Mouse (Mus musculus): Measurements from ENCODE around the gene Itpka. TPM values are rescaled to one million over a fixed set of nuclear protein-coding genes. Genes with fewer than 3 reads are reported as not detected.
A peak's percentile ranks its signal among the peaks of the same experiment; 100 is the strongest.

Itpka gene
- total RNA-seq, 2 experiments from 2014 or later, result 95.0 to 97.9 TPM

DNA sequence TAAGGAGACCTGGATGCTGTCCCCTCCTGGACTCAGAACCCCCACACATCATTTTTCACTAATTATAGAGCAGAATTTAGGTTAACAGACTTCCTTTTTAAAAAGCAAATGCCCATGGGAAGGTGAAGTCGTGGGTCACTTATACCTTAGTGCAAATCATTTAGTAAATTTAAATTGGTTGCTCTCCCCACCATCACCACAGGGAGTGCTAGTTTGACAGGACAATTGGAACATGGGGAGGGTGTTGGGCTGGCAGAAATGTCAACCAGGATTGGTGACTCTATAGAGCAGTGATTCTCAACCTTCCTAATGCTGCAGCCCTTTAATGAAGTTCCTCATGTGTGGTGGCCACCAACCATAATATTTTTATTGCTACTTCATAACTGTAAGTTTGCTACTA is 3.1 kb downstream of the Itpka start:
- DNase-seq (ENCODE audit: extremely low spot score in 1 of 2, low spot score in 2 of 2), result peak in 1 of 2 experiments; percentile 25
- intact Hi-C loops (cut with DNase I), result no loop called here

DNA sequence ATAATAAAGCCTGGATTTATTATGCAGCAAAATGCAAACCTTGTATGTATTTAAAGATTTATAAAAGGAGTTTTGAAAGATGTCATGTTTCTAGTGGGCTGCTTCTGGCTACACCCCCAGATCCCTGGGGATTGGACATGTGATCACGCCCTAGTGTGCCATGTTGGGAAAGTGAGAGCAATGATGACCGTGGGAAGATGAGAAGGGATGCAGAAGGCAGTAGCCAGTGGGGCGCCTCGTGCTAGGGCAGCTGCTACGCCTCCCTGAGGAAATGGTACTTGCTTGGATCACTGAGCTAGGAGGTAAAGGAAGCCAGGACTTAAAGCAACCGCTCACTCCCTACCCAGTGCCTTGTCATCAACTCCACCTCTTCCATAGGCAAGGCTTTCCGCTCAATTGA is 5.4 kb downstream of the Itpka start:
- intact Hi-C loops (cut with DNase I), result no loop called here
- DNase-seq (ENCODE audit: extremely low spot score in 1 of 2, low spot score in 2 of 2), result peak in 1 of 2 experiments; percentile 40

DNA sequence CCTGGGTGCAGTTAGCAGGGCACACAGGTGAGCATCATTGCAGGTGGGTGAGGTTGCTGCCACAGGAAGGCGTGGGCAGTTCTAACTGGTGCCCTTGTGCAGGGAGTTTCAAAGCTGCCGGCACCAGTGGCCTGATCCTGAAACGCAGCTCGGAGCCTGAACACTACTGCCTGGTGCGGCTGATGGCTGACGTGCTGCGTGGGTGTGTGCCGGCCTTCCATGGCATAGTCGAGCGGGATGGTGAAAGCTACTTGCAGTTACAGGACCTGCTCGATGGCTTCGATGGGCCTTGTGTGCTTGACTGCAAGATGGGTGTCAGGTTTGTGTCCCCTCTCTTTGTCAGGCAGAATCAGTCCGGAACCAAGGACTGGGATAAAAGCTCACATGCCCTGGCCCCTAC is 7.1 kb downstream of the Itpka start:
- peak in 1 of 2 experiments; percentile 24 for DNase-seq (ENCODE audit: extremely low spot score in 1 of 2, low spot score in 2 of 2)
- intact Hi-C loops (cut with DNase I), result no loop called here

- intact Hi-C loops (cut with DNase I), result no loop called here
- DNase-seq (ENCODE audit: extremely low spot score in 1 of 2, low spot score in 2 of 2), result no peak
These were observed 15.5 kb downstream of the Itpka start for GRCm38 (mm10) chr2:119757601-119758100.

GRCm38 (mm10) chr2:119758101-119758843 is 16.1 kb downstream of the Itpka start:
- no peak for DNase-seq (ENCODE audit: extremely low spot score in 1 of 2, low spot score in 2 of 2)
- intact Hi-C loops (cut with DNase I), result no loop called here

GRCm38 (mm10) chr2:119758844-119759835 is 17.0 kb downstream of the Itpka start:
- intact Hi-C loops (cut with DNase I), result no loop called here
- DNase-seq (ENCODE audit: extremely low spot score in 1 of 2, low spot score in 2 of 2), result no peak

DNA sequence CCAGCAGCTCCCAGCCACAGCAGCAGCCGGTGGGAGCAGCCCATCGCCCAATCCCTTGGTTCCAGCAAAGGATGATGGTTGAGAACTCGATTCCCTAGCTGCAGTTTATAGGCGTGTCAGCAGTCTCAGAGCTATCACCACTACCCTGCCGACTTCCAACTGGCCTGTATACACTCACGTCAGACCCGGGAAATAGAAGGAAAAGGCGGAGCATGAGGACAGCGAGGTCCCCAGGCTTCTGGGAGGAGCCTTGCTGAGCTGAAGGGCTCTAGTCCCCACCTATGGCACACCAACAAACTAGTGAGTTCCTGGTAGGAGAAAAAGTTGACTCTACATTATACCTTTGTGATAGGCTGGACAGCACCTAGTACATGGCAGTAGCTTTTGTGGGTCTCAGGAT is 18.1 kb downstream of the Itpka start, which contains the start of gene Ltk:
Ltk (minus strand) TSS at position 181 of the 400 bp plus-strand sequence.
- intact Hi-C loops (cut with DNase I), result no loop called here
- no peak for DNase-seq (ENCODE audit: extremely low spot score in 1 of 2, low spot score in 2 of 2)

DNA sequence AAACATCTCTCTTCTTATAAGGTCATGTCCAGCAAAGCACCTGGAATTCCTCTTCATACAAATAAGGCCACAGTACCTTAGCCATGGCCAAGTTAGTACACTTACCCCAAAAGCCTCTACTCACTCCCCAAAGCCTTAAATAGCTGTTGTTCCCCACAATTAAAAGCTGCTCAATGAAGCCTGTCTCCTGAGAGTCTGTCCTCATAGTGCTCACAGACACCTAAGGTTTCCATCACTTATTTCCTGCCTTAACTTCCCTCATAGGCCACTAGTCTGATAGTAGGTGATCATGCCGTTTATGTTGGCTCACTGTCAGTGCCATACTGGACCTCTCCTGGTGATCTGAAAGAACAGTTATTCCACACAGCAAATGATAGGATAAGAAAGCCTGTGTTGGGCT is 20.1 kb downstream of the Itpka start:
- intact Hi-C loops (cut with DNase I), result no loop called here
- DNase-seq (ENCODE audit: extremely low spot score in 1 of 2, low spot score in 2 of 2), result no peak

- DNase-seq (ENCODE audit: extremely low spot score in 1 of 2, low spot score in 2 of 2), result no peak
- intact Hi-C loops (cut with DNase I), result no loop called here
These were observed 21.8 kb downstream of the Itpka start for GRCm38 (mm10) chr2:119763924-119764323.

- DNase-seq (ENCODE audit: extremely low spot score in 1 of 2, low spot score in 2 of 2), result no peak
- intact Hi-C loops (cut with DNase I), result no loop called here
These were observed 25.1 kb downstream of the Itpka start for GRCm38 (mm10) chr2:119767246-119767645.

DNA sequence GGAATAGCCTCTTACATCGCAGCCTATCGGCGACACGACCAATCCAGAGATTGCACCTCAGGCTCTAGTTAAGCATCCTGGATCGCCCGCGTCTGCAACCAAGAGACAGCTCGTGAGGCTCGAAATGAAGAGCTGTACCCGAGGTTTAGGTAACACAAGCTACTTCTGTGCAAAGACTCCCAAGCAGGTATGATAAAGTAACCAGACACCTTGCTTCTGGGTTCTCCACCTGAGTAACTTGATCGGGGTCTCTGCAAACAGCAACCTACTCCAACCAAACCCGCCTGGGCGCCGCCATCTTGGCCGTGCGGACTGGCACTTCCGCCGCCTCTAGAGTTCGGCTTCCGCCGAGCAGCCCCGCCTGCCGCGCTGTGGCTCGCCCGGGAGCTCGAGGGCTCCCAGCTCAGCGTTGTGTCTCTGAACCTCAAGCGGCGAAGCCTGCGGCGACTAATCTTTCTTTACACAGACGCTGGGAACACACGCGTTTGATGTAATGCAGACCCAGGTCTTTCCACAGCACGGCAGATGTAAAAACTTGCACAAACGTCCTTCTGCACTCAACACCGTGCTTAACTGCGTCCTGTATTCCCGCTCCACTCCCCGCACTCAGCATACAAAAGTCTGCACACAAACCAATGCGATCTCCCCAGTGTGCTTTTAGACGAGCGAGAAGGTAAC is 45.2 kb downstream of the Itpka start, which contains the start of gene Rpap1:
Rpap1 (minus strand) TSS at position 332 of the 678 bp plus-strand sequence.
- intact Hi-C loops (cut with DNase I), result loop anchor here (10.0 kb wide), 1 partner anchor 147 kb away; no protein-coding TSS in a partner anchor
- DNase-seq (ENCODE audit: extremely low spot score in 1 of 2, low spot score in 2 of 2), result peak; percentile 82 to 89

DNA sequence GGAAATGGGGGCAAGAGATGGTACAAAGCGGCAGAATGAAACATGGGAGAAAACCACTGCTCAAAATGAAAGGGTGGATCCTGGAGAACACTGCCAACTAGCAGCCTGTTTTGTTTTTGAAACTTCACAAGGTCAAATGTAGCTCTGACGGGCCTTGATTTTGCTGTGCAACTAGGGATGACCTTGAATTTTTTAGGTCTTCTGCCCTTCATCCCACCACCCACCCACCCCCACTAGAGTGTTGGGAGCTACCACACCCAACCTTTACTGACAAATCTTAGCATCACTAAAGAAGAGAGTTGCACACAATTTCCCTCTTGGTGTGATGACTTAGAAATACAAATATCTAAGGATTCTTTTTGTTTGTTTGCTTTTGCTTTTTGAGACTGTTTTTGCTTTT is 47.9 kb downstream of the Itpka start:
- intact Hi-C loops (cut with DNase I), result loop anchor here (10.0 kb wide), 1 partner anchor 145 kb away; no protein-coding TSS in a partner anchor
- no peak for DNase-seq (ENCODE audit: extremely low spot score in 1 of 2, low spot score in 2 of 2)

DNA sequence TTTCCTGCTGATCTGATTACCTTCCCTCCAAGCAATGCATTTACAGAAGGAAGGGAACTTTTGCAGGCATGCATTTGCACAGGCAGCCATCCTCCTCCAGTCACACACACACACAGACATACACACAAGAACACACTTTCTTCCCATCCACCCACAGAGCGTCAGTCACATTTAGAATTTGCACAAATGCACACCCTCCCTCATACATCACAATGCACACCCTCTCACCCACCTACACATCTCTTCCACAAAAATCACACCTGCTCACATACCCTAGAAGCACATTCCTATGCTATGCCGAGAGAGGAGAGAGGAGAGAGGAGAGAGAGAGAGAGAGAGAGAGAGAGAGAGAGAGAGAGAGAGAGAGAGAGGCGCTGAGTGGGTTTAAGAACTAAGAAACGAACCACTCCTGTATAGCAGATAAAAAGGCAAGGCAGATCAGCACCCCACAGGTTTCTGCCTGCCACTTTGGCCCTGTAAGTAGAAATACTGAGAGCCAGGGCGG is 55.2 kb downstream of the Itpka start, which contains the start of gene Tyro3:
Tyro3 (plus strand) TSS at position 455 of the 505 bp plus-strand sequence.
- intact Hi-C loops (cut with DNase I), result no loop called here
- no peak for DNase-seq (ENCODE audit: extremely low spot score in 1 of 2, low spot score in 2 of 2)

- peak in 1 of 2 experiments; percentile 79 for DNase-seq (ENCODE audit: extremely low spot score in 1 of 2, low spot score in 2 of 2)
- intact Hi-C loops (cut with DNase I), result no loop called here
These were observed 56.2 kb downstream of the Itpka start for GRCm38 (mm10) chr2:119798246-119798927.

- peak in 1 of 2 experiments; percentile 66 for DNase-seq (ENCODE audit: extremely low spot score in 1 of 2, low spot score in 2 of 2)
- intact Hi-C loops (cut with DNase I), result no loop called here
These were observed 57.2 kb downstream of the Itpka start for GRCm38 (mm10) chr2:119799181-119799960.

GRCm38 (mm10) chr2:119799961-119800550 is 57.9 kb downstream of the Itpka start:
- no peak for DNase-seq (ENCODE audit: extremely low spot score in 1 of 2, low spot score in 2 of 2)
- intact Hi-C loops (cut with DNase I), result no loop called here

All from left cerebral cortex, postnatal 10 days (tissue).